Mouse (Mus musculus): ENCODE data around the gene Hirip3.
A peak's percentile ranks its signal among the peaks of the same experiment; 100 is the strongest.

DNA sequence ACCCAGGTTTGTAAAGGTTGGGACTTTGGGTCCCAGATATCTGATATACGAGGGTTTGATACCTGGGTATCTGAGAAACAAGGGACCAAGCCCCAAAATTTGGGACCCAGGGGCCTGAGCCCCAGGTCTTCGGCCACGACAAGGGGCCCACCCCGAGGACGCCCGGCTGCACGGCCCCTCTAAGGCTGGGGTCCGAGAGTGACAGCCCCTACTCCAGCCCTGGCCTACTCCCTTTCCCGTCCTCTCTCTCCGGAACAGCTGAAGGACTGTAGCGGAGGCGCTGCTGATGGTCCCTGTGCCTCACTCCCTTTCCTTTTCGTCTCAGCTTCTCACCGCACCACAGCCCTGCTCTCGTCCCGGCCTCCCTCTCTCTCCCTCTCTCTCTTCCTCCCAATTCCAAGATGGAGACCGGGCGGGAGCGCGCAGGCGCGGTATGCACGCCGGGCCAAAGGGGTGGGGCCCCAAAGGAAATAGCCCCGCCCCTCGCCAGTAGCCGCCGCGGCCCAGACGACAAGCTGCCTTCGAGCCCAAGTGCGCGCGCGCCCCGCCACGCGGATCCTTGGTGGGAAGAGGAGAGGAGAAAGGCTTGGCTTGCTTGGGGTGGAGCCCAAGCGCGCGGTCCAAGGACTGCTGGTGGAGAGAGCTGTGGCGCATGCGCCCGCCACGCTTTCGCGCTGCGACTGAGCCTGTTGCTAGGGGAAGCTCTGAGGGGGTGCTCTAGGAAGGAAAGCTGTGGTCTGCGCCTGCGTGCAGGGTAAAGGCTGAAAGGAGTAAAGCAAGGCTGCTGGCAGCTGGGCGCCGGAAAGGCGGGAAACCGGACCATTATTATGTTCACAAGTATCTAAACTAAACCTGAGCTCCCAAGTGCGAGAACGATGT is 22.8 kb downstream of the Hirip3 start, which contains the start of gene Taok2:
- peak; percentile 58; the same call in 1 of the 2 replicates for TF ChIP-seq POLR2A (IDR thresholded peaks at IDR 0.05; ENCODE audit: borderline replicate concordance, extremely low read depth, insufficient read depth, insufficient read length, poor library complexity, severe bottlenecking)
- no peak for TF ChIP-seq CTCF (IDR thresholded peaks at IDR 0.05; ENCODE audit: borderline replicate concordance, extremely low read depth, insufficient read depth, insufficient read length)

All from brain, embryonic 14.5 days (tissue).